ENCODE assay signal across 29 mouse cellular contexts in the genomic region with DNA sequence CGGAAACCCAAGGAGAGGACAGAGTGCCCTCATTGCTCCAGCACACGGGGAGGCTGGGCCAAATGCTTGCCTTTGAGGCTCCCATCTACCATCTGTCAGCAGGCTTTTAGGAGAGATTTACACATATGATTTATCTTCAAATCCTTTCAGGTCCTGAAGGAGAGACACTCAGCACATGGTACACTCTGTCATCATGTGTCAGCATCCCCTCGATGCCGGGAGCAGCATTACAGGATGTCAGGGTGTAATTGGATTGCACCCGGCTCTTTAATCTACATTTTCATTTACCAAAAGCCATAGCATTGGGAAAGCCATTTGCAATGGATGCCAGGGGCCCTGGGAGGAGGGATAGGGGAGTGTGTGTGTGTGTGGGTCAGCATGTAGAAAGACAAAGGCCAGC.
A peak's percentile ranks its signal among the peaks of the same experiment; 100 is the strongest.
DNase-seq lines count a peak whose midpoint lies in the region; ATAC-seq and TF ChIP-seq lines count a peak whose summit lies in the region.
"Had no signal": no experiment of that assay in that cellular context is flagged by ENCODE, and none has a peak within 500 bp of the region (broad histone marks: within the 10 kb centered on the region; RNA-seq: fewer than 3 reads in every experiment).

No protein-coding gene starts in this region.

- peaks cover 9% of the 10 kb centered on the region; the same call in 1 of the 2 replicates for H3K9me3 ChIP-seq in hindbrain, embryonic 14.5 days (ENCODE audit: control insufficient read depth, low read length)
- peaks cover 7% of the 10 kb centered on the region; the same call in 1 of the 2 replicates for H3K9me3 ChIP-seq in hindbrain, embryonic 10.5 days
- no peaks in the 10 kb centered on the region for H3K9me3 ChIP-seq in midbrain, postnatal 0 days (ENCODE audit: low read length)
- H3K9me3 ChIP-seq: embryonic facial prominence, embryonic 15.5 days; stomach, embryonic 15.5 days had no signal

- no peaks in the 10 kb centered on the region for H3K27me3 ChIP-seq in hindbrain, embryonic 14.5 days (ENCODE audit: control insufficient read depth, insufficient read depth, low read length)
- H3K27me3 ChIP-seq in hindbrain, embryonic 10.5 days (ENCODE audit: insufficient read depth, poor library complexity, severe bottlenecking) = no peaks in the 10 kb centered on the region
- no peaks in the 10 kb centered on the region for H3K27me3 ChIP-seq in midbrain, postnatal 0 days (ENCODE audit: insufficient read depth, low read length)
- H3K27me3 ChIP-seq: CH12.LX; embryonic facial prominence, embryonic 15.5 days; forebrain, embryonic 12.5 days; stomach, embryonic 15.5 days had no signal

- H3K27ac ChIP-seq in hindbrain, embryonic 14.5 days = peak overlapping the region; percentile 38; the same call in 1 of the 2 replicates
- H3K27ac ChIP-seq in hindbrain, embryonic 10.5 days = no peak overlapping the region
- H3K27ac ChIP-seq in midbrain, postnatal 0 days (ENCODE audit: low read depth, low read length) = no peak overlapping the region
- H3K27ac ChIP-seq: embryonic facial prominence, embryonic 15.5 days; forebrain, embryonic 12.5 days; liver, embryonic 14.5 days; macrophage; stomach, embryonic 15.5 days had no signal

- TF ChIP-seq CTCF in brain, embryonic 14.5 days (IDR thresholded peaks at IDR 0.05; ENCODE audit: borderline replicate concordance, extremely low read depth, insufficient read depth, insufficient read length) = no peak
- TF ChIP-seq CTCF in midbrain, postnatal 0 days (IDR thresholded peaks at IDR 0.05) = no peak

- TF ChIP-seq POLR2A in brain, embryonic 14.5 days (IDR thresholded peaks at IDR 0.05; ENCODE audit: borderline replicate concordance, extremely low read depth, insufficient read depth, insufficient read length, poor library complexity, severe bottlenecking) = no peak

- no peak; the same call in 1 of the 2 replicates for ATAC-seq in hindbrain, embryonic 14.5 days (ENCODE audit: low FRiP score)
- no peak for ATAC-seq in midbrain, postnatal 0 days (ENCODE audit: low FRiP score)
- ATAC-seq: activated CD4-positive, CD25-positive, alpha-beta regulatory T cell, adult 4 months; intestine, postnatal 0 days had no signal

- WGBS in hindbrain, embryonic 14.5 days = 50% methylated on average over 5 of the region's 5 CpGs
- 83% methylated on average over 5 of the region's 5 CpGs for WGBS in hindbrain, embryonic 10.5 days
- WGBS in midbrain, postnatal 0 days = 37% methylated on average over 5 of the region's 5 CpGs

- H3K36me3 ChIP-seq in hindbrain, embryonic 14.5 days (replicated peaks; ENCODE audit: control insufficient read depth, insufficient read depth) = no peaks in the 10 kb centered on the region
- no peaks in the 10 kb centered on the region for H3K36me3 ChIP-seq in hindbrain, embryonic 10.5 days
- no peaks in the 10 kb centered on the region for H3K36me3 ChIP-seq in midbrain, postnatal 0 days (ENCODE audit: insufficient read depth, low read length)
- H3K36me3 ChIP-seq: embryonic facial prominence, embryonic 15.5 days; forebrain, embryonic 12.5 days; stomach, embryonic 15.5 days had no signal

- H3K4me1 ChIP-seq in hindbrain, embryonic 14.5 days (replicated peaks; ENCODE audit: control insufficient read depth, insufficient read depth, low read length) = no peaks in the 10 kb centered on the region
- no peaks in the 10 kb centered on the region for H3K4me1 ChIP-seq in hindbrain, embryonic 10.5 days (replicated peaks)
- no peaks in the 10 kb centered on the region for H3K4me1 ChIP-seq in midbrain, postnatal 0 days (ENCODE audit: insufficient read depth, low read length)
- H3K4me1 ChIP-seq: embryonic facial prominence, embryonic 15.5 days; forebrain, embryonic 12.5 days; stomach, embryonic 15.5 days had no signal

- H3K4me2 ChIP-seq in hindbrain, embryonic 14.5 days (replicated peaks) = no peak overlapping the region
- H3K4me2 ChIP-seq in midbrain, postnatal 0 days (ENCODE audit: low read depth, low read length, poor library complexity, severe bottlenecking) = no peak overlapping the region
- H3K4me2 ChIP-seq: embryonic facial prominence, embryonic 15.5 days; forebrain, embryonic 12.5 days; heart, embryonic 11.5 days; stomach, embryonic 15.5 days had no signal

- H3K4me3 ChIP-seq in hindbrain, embryonic 14.5 days (replicated peaks; ENCODE audit: low read length) = no peak overlapping the region
- no peak overlapping the region for H3K4me3 ChIP-seq in hindbrain, embryonic 10.5 days
- H3K4me3 ChIP-seq in midbrain, postnatal 0 days (ENCODE audit: low read depth, low read length) = no peak overlapping the region
- H3K4me3 ChIP-seq: embryonic facial prominence, embryonic 15.5 days; forebrain, embryonic 12.5 days; stomach, embryonic 15.5 days had no signal

- peak; percentile 2 for DNase-seq in embryo, embryonic 11 days
- DNase-seq in embryo, embryonic 10.5 days (ENCODE audit: low spot score) = no peak
- DNase-seq in hindbrain, embryonic 14.5 days (ENCODE audit: low spot score) = no peak
- DNase-seq in hindbrain, embryonic 10.5 days (ENCODE audit: low spot score) = no peak
- peak; percentile 59 for DNase-seq in brain, embryonic 14.5 days (ENCODE audit: low read depth)
- peak; percentile 6 for DNase-seq in midbrain, postnatal 0 days (ENCODE audit: low spot score)
- no peak for DNase-seq in urinary bladder, adult 18-20 months (ENCODE audit: low spot score in 2 of 2)
- DNase-seq: adrenal gland, postnatal 10 days; cerebellum, adult 11 months; cerebellum, adult 9-10 months; cerebellum, postnatal 36 days; gastrocnemius, postnatal 14 days; heart, adult 18-20 months; heart, postnatal 36 days; kidney, adult 9 months; kidney, postnatal 10 days; liver; lung, adult 2 months; lung, postnatal 10 days; right cerebral cortex, postnatal 25 days had no signal

- H3K9ac ChIP-seq in hindbrain, embryonic 14.5 days = no peak overlapping the region
- H3K9ac ChIP-seq in midbrain, postnatal 0 days (replicated peaks; ENCODE audit: low read length, poor library complexity, severe bottlenecking) = no peak overlapping the region
- H3K9ac ChIP-seq: embryonic facial prominence, embryonic 15.5 days; forebrain, embryonic 12.5 days; liver, embryonic 14.5 days; stomach, embryonic 15.5 days had no signal

Comparison
In these comparisons a context has a peak if more than half of its experiments do, and no peak if none do; other contexts are left out.
1. DNase-seq: peak in embryo, embryonic 11 days (single experiment), brain, embryonic 14.5 days (single experiment) and midbrain, postnatal 0 days (single experiment); none in embryo, embryonic 10.5 days (single experiment), hindbrain, embryonic 14.5 days (single experiment), hindbrain, embryonic 10.5 days (single experiment) and urinary bladder, adult 18-20 months (0 of 2).